Mouse (Mus musculus) megakaryocyte-erythroid progenitor cell, adult 5-6 weeks (primary cell): ENCODE results near the gene Ddx39. TPM values are rescaled to one million over a fixed set of nuclear protein-coding genes. Genes with fewer than 3 reads are reported as not detected.

Experiments
- ATAC-seq: replicated peaks from 2 replicates; pipeline ENCODE4 v1.8.0; 2016; ENCODE audit warnings: mild to moderate bottlenecking, inconsistent platforms; ENCODE audit not compliant: severe bottlenecking, poor library complexity, low FRiP score, low TSS enrichment
- total RNA-seq, 2 experiments: library from RNA; stranded (forward) in 1 of 2; stranded (reverse) in 1 of 2; fragments of 200-1000, 215-1000 nt in 1 of 2; fragments of >200 nt in 1 of 2; fragmentation: Nextera tagmentation in 1 of 2; gene quantifications; 2 replicates each; pipeline ENCODE4 v1.2.3; 2014 to 2017

Gene Ddx39
- total RNA-seq, 2 experiments from 2014 or later, result 213 to 224 TPM

DNA sequence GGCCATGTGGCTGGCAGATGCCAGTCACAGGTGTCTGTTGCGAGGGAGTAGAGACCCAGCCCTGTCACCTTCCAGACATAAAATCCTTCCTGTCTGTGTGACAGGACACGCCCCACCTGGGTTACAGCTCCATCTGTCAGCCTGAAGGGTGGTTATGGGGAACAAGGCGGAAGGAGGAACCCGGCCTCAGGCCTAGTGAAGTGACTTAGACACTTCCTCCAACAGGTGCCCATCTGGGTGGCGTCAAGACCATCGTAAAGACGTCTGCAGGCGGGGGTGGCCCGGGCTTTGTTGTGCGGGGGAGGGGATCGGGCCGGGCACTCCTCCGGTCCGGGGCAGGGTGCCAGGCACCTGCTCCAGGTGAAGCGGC, 16.7 kb upstream of the Ddx39 start:
- peak; percentile 61 for ATAC-seq

DNA sequence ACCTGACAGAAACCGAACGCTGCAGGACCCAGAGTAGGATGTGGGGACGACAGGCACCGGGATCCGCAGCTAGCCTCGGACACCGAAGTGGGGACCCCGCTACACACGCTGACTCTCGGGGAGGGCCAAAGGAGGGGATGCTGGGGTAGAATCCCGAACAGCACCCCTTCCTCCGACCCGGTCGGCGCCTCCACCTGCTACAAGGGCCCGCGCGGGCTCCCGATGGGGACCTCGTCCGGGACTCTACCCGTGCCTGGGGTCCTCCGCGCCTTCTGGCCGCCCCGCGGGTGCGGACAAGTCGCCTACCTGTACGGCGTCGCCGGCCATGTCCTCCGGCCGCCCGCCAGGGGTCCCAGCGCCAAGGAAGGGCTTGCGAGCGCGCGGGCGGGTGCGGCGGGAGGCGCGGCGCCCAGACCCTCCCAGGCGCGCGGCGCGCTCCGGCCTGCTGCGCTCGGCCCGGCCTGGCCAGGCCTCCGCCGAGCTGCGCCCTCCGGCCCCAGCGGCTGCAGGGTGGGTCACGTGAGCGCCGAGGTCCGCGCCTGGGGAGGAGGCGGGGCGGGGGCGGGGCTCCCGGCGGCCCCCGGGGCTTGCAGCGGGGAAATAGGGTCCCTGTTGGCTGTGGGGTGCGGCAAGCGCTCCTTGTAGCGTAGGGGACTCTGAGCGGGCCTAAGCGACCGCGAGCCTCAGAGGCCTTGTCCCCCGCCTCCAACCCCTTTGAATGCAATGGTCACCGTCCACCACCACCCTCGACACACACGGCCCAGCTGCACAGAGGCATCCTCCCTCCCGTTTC, 16.1 kb upstream of the Ddx39 start, which contains the start of gene Pkn1:
TSS of gene Pkn1 (minus strand) at position 519 of the 793 bp plus-strand sequence.
- peak; percentile 40 for ATAC-seq

DNA sequence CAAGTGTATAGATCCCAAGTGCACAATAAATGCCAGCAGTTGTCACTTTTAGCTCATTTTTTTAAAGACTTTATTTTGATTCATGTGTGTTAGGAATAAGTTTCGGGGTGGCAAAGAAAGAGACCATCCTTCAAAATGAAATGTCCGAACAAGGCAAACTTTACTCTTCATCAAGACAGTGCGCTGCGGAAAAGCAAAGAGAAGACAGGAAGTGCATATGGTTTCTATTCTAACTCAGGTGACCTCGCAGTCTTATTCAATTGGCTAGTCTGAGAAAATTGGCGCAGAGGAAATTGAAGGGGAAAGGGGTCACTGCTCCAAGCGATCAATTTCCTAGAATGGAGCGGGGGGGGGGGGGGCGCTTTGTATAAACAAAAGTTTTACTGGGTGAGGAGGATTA, 15.4 kb upstream of the Ddx39 start:
- ATAC-seq, result no peak

DNA sequence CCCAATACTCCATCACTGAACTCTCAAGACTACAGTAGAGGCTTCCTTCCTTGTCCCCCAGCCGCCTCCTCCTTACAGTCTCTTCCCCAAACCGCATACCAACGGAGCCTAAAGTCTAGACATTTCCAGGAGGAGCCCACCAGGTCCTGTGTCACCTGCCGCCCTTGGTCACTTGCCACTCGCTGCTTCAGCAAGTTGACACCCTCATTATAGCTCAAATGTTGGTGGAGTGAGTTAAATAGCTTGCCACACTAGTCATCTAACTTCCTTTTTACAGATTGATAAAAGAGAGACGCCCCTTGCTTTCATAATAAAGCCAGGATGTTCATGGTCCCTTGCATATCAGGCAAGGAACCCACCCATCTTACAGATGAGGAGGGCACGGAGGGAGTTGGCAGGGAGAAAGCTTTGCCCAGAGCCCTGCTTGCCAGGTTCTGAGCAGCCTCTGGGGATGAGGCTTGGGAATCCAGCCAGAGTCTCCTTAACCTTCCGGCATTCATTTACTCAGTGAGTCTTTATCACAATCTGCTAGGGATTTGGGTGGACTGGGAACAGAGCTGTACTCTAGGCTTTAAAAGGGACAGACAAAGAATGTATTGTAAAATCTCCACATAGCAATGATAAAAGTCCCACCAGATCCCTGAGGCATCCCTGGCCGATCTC, 14.4 kb upstream of the Ddx39 start:
- ATAC-seq, result no peak

DNA sequence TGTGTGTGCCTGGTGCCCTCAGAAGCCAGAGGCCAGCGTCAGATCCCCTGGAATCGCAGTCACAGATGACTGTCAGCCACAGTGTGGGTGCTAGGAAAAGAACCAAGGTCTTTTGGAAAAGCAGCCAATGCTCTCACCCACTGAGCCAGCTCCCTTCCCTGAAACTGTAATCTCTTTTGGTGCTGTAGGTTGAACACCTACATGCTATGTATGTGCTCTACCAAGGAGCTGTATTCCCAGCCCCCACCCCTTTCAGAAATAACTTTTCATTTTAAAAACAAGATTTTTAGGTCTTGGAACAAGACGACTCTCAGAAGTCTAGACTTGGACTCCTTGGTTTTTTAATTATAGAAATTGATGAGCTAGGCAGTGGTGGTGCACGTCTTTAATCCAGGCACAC, 11.6 kb upstream of the Ddx39 start:
- ATAC-seq, result no peak

DNA sequence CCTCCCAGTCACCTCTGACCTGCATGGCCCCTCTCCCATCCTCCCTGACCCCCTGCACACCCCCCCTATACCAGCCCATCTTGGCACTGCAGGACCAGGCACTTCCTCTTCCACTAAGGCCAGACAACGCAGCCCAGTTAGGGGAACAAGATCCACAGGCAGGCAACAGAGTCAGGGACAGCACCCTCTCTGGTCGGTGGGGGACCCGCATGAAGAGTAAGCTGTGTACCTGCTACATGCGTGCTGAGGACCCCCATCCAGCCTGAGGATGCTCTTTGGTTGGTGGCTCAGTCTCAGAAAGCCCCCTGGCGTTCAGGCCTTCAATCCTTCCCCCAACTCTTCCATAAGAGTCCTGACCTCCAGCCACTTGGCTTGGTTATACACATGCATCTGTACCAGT, 8.6 kb upstream of the Ddx39 start:
- no peak for ATAC-seq

DNA sequence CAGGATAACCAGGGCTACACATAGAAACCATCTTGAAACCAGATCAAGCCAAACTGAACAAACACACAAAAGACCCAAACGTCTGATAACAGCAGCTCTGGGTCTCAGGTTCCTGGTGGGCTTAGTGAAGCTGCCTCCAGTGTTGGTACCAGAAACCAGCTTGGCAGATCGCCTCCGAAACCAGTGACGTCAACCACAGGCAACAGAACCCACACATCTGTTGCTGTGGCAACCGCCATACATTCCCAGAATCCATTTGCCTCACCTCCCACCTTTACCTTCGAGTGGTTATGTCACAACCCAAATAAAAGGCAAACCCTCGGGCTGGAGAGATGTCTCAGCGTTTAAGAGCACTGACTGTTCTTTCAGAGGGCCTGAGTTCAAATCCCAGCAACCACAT, 7.4 kb upstream of the Ddx39 start:
- no peak for ATAC-seq

DNA sequence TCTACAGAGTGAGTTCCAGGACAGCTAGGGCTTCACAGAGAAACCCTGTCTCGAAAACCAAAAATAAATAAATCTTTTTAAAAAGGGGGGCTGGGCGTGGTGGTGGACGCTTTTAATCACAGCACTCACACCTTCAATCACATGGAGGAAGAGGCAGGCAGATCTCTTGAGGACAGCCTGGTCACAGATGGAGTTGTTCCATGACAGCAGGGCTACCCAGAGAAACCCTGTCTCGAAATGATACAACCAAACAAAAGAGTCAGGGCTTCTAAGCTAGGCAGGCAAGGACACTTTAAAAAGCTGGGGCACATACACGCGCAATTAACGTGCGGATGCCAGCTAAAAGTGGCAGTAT, 324 bp upstream of the Ddx39 start:
- no peak for ATAC-seq

DNA sequence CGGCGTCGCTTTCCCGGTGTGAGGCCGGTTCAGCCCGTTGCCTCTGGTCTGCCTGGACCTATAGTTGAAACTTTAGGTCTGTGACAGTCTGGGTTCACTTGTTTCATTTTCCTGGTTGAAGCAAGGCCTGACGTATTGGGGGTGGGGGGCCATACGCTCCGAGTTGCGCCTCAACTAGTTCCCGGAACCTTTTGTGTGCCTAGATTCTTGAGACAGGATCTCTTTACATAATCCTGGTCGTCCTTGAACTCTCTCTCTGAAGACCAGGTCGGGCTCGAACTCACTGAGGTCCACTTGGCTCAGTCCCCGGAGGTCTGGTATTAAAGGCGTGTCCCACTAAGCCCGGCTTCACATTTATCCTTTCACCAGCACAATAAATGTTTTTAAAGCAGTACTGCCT, 794 bp downstream of the Ddx39 start:
- no peak for ATAC-seq

DNA sequence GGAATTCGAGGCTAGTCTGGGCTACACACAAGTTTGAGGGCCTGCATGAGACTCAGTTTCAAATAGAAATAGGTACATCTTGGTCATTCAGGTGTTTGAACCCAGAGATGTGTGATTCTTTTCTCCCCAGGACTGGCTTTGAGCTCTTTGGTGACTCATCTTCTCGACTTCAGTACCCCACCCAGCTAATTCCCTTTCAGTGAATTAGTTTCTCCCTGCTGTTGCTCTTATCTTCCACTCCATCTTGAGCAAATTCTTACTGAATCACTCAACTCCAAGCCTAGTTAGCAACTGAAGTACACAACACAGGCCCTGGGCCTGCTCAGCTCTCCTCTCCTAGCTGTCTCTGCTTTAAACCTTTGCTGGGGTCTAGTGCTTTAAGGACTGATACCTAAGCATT, 1.6 kb downstream of the Ddx39 start:
- ATAC-seq, result no peak

DNA sequence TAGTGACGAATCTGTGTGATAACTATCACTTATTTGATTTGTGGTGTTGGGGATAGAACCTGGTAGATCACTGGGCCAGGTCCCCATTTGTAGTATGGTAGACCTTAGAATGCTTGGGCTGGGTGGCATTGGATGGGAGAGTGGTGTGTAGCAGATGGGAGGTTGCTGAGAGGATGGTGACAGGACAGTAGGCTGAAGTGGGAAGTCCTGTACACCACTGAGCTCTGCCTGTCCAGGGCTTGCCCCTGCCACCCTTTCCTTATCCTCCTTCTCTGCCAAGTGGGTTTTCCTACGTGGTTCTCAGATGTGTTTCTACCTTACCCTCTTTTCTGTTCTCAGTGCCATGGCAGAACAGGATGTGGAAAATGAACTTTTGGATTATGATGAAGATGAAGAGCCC, 4.1 kb downstream of the Ddx39 start:
- ATAC-seq, result no peak

DNA sequence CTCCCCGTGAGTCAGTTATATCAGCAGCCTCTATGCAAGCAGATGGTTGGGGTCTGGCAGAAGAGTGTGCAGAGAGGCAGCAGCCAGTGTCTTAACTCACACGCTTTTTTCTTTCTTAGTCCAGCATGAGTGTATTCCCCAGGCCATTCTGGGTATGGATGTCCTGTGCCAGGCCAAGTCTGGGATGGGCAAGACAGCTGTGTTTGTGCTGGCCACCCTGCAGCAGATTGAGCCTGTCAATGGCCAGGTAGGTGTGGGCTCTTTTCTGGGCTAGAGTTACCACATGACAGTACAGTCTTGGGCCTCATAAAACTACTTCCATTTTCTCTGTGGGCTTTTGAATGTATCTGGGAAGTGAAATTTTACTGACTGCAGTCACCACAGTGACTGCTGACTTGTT, 4.7 kb downstream of the Ddx39 start:
- no peak for ATAC-seq

DNA sequence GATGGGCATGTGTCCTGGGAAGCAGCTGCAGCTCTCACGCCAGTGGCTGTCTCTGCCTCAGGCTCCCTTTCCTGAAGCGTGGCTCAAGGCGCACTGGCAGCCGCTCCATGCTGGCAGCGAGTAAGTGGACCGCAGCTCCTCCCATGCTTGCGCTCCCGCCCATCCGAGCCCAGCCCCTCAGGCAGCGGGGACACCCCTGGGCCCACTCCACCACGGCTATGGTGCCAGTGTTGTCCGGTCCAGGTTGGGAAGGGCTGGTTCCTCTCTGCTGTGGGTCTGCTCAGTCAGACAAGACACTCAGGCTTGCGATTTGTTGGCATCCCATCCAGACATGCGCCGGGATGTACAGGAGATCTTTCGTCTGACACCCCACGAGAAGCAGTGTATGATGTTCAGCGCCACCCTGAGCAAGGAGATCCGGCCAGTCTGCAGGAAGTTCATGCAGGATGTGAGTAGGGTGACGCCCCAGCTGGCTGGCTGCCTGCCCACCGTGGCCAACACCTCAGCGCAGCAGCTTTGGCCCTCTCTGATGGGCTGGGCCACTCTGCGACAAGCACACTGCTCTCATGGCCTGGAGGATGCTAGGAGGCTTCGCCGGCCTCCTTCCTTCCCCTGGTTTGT, 6.5 kb downstream of the Ddx39 start:
- ATAC-seq, result no peak

DNA sequence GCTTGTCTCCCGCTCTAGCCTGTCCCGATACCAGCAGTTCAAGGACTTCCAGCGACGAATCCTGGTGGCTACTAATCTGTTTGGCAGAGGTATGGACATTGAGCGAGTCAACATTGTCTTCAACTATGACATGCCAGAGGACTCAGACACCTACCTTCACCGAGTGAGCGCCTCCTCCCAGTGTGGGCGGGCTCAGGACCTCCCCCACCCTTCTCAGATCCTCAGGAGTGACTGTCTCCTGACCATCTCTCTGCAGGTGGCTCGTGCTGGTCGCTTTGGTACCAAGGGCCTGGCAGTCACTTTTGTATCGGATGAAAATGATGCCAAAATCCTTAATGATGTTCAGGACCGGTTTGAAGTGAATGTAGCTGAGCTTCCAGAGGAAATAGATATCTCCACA, 7.7 kb downstream of the Ddx39 start:
- no peak for ATAC-seq

DNA sequence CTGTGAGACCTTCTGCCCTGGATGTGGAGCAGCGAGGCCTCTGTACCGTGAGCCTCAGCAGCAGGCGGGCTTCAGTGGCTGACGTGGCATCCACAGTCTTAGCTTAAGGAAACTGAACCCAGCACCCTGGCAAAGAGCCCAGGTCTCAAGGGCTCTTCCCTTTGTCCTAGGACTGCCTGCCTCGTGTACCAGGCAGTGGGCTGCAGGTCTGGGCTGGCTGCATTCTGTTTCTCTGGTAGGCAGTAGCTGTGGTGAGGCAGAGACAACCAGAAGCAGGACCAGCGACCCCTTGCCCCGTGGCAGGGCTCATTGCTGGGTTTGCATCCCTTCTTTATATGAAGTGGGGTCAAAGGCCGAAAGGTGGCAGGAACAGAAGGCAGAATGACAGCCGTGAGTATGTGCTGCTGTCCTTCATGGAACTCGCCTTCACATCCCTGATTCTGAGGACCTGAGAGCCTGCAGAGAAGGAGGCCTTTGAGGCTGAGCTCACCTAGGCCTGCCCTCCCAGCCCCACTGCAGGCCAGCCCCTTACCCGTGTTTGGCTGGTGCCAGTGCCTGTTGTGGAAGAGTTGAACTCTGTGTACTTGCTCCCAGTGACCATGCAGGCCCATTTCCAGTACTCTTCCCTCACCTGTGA, 8.6 kb downstream of the Ddx39 start:
- ATAC-seq, result no peak

DNA sequence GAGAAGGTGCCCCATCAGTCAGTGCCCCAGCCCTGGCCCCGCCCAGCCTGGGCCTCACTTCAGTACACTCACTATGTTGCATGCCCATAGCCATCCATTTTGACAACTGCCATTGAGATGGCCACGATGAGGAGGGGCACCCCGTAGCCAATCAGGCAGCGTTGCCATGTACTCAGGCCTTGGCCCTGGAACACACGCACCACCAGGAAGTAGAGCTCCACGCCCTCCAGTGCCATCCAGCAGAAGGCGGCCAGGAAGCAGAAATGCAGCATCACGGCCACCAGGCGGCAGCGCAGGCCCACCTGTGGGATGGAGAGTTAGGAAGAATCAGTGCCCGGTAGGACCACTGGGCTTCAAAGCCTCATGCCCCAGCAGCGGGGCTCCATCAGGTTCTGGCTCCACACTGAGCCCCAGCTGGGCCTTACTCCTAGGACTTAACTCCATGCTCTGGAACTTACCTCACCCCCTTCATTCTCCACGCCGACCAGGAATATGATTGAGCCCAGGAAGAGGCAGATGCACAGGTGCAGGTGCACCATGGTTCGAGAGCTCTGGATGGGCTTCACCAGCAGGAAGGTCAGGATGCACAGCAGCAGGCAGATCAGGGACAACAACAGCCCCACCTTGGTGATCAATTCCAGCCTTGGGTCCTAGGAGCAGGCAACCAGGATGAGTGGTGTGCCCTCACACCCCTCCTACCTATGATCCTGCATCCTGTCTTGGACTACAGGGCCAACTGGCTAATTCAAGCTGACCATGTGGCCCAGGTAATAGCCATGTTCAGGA, 9.9 kb downstream of the Ddx39 start:
- ATAC-seq, result peak; percentile 81

DNA sequence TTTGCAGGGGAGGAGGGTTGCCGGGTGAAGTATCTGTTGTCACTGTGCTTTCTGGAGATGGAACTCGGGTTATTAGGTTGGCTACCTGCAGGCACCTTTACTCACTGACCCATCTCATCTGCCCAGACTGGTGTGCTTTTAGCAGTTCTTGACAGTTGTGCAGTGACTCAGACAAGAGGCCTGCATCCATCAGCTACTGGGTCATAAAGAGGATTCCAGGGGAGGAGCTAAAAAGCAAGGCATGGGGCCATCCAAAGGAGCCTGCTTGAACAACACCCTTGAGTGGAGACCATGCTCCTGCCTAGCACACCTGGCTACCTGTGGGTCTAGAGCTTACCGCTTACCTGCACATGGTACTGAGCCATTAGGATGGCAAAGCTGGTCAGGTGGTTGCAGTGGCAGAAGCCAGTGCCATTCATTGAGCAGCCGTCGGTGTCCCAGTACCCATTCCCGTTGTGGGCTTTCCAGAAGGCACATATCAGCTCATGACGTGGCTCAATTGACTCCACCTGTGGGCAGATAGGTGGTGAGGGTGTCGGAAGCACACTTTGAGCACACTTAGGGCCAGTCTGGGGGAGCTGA, 10.6 kb downstream of the Ddx39 start:
- ATAC-seq, result no peak

DNA sequence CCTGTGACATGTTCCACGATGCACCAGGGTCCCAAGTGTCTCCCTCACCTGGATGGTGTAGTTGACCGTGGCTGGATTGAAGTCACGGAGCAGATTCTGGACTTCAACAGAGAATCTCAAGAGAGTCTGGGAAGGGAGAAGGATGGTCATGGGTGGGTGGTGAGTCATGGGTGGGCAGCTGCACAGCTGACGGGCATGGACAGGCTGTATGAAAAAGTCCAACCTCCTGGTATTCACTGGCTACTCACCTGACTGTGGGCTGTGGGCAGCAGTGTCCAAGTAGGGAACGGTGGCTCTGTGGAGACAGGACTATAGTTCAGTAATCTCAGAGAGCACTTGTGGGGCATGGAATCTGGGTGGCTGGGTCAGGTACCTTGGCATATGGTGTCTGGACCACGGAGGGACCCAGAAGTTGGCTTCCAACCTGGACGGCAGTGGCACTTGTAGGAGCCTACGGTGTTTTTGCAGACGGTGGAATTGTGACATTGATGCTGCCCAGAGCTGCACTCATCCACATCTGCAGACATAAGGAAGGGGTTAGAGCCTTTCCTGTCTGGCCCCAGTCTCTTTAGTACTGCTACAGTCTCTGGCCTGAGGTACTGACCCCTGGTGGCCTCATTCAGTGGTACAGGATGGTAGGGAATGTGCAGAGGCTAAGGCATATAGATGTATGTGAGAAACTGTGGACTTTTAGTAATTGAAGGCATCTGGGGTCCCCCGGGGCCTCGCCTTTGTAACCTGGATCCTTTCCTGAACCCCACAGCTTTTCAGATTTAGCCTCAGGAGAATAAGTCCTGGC, 14.2 kb downstream of the Ddx39 start:
- ATAC-seq, result peak; percentile 60

DNA sequence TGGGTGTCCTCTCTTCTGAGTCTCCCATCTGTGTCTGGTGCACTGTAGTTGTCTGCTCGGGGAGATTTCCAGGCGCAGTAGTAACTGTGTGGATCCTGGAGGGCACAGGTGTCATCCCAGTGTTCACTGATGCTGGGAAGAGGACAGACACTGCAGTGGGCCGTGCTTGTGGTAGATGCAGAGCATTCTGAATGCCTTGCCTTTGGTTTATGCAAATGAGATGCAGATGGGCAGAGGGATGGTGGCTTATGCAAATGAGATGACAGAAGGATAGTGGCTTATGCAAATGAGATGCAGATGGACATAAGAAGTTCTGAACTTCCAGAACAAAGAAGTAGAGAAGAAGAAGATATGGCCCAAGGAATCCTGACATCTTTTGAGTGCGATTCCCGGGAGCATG, 16.9 kb downstream of the Ddx39 start:
- ATAC-seq, result no peak
